Mouse (Mus musculus) liver, postnatal 0 days (tissue): ENCODE data around the gene Vps37c. TPM values are rescaled to one million over a fixed set of nuclear protein-coding genes. Genes with fewer than 3 reads are reported as not detected.

Experiments used
- ATAC-seq: fragments of 200-750 bp; cut with Nextera tagmentation; 2 replicates; pipeline ENCODE4 v1.8.0; 2017; ENCODE audit warnings: mild to moderate bottlenecking, moderate library complexity
- DNase-seq: peaks from one replicate; pipeline ENCODE4 v3.0.0-alpha.2; 2016
- H3K27ac ChIP-seq: fragments of 300-500 bp; sonication (generic); 2 replicates; pipeline ENCODE4 v1.5.1; 2014; ENCODE audit warnings: antibody characterized with exemption, moderate library complexity, mild to moderate bottlenecking, low read depth
- H3K27me3 ChIP-seq: fragments of 300-500 bp; sonication (generic); 2 replicates; pipeline ENCODE4 v1.6.1; 2014; ENCODE audit warnings: low read length, control low read depth, mixed read lengths; ENCODE audit not compliant: insufficient read depth
- H3K36me3 ChIP-seq: fragments of 300-500 bp; sonication (generic); replicated peaks from 2 replicates; pipeline ENCODE4 v1.6.1; 2014; ENCODE audit warnings: mild to moderate bottlenecking, control low read depth, low read length, moderate library complexity, mixed read lengths; ENCODE audit not compliant: insufficient read depth
- H3K4me1 ChIP-seq: fragments of 300-500 bp; sonication (generic); 2 replicates; pipeline ENCODE4 v1.6.1; 2014; ENCODE audit warnings: antibody characterized with exemption, mild to moderate bottlenecking, control low read depth; ENCODE audit not compliant: insufficient read depth
- H3K4me2 ChIP-seq: fragments of 300-500 bp; sonication (generic); 2 replicates; pipeline ENCODE4 v1.6.1; 2014; ENCODE audit warnings: low read depth, mild to moderate bottlenecking, low read length, moderate library complexity, mixed read lengths
- H3K4me3 ChIP-seq: fragments of 300-500 bp; sonication (generic); 2 replicates; pipeline ENCODE4 v1.5.1; 2014; ENCODE audit warnings: low read depth, low read length
- H3K9ac ChIP-seq: fragments of 300-500 bp; sonication (generic); replicated peaks from 2 replicates; pipeline ENCODE4 v1.6.1; 2014; ENCODE audit warnings: mild to moderate bottlenecking, moderate library complexity
- H3K9me3 ChIP-seq: fragments of 300-500 bp; sonication (generic); 2 replicates; pipeline ENCODE4 v1.6.1; 2016; ENCODE audit warnings: mild to moderate bottlenecking, control low read depth, low read length, mixed read lengths
- CTCF ChIP-seq: sonication (generic); IDR thresholded peaks from 2 replicates; pipeline ENCODE4 v1.5.1; 2016; ENCODE audit warnings: antibody characterized with exemption, low read depth
- EP300 ChIP-seq: IDR thresholded peaks from 2 replicates; pipeline ENCODE4 v1.6.1; 2016; ENCODE audit warnings: antibody characterized with exemption, low read depth, mild to moderate bottlenecking
- WGBS: fragments of 180-500 bp; shearing (Covaris S2); extraction: QIAGEN DNeasy Blood & Tissue Kit; methylation state at CpG from one replicate; pipeline ENCODE4 v1.1.7; 2014; ENCODE audit not compliant: insufficient replicate concordance; 5-methylcytosine and 5-hydroxymethylcytosine counted together
- polyA plus RNA-seq: library from polyadenylated mRNA; unstranded; fragments of >200 nt; fragmentation: Nextera tagmentation; extraction: Ambion mirVana; gene quantifications from 2 replicates; pipeline ENCODE4 v1.2.1, GENCODE M21; 2015

Vps37c gene
- polyA plus RNA-seq, 1 experiment from 2014 or later, result 9.4 TPM

- H3K27me3 ChIP-seq, result no peaks in the 10 kb centered on the region
- TF ChIP-seq EP300 (no peak), CTCF (no peak)
- no peaks in the 10 kb centered on the region for H3K4me1 ChIP-seq
- DNase-seq (no peak), ATAC-seq (no peak)
- H3K4me2 ChIP-seq, result no peak overlapping the region
- no peak overlapping the region for H3K9ac ChIP-seq
- H3K4me3 ChIP-seq, result no peak overlapping the region
- no peaks in the 10 kb centered on the region for H3K9me3 ChIP-seq
- no peak overlapping the region for H3K27ac ChIP-seq
- H3K36me3 ChIP-seq, result no peaks in the 10 kb centered on the region
- 62% methylated on average over 4 of the region's 4 CpGs for WGBS
Observed at GRCm38 (mm10) chr19:10671319-10671718, 17.2 kb upstream of the Vps37c start.

GRCm38 (mm10) chr19:10671854-10672417 is 16.6 kb upstream of the Vps37c start:
- Histone ChIP-seq H3K4me3 (no peak overlapping the region), H3K9ac (no peak overlapping the region), H3K9me3 (no peaks in the 10 kb centered on the region), H3K27me3 (no peaks in the 10 kb centered on the region), H3K27ac (no peak overlapping the region), H3K4me2 (no peak overlapping the region), H3K4me1 (no peaks in the 10 kb centered on the region), H3K36me3 (no peaks in the 10 kb centered on the region)
- no peak for ATAC-seq
- DNase-seq, result no peak
- WGBS, result 64% methylated on average over 9 of the region's 9 CpGs
- no peak for TF ChIP-seq CTCF

- no peaks in the 10 kb centered on the region for H3K27me3 ChIP-seq
- no peak overlapping the region for H3K27ac ChIP-seq
- H3K4me2 ChIP-seq, result no peak overlapping the region
- no peaks in the 10 kb centered on the region for H3K36me3 ChIP-seq
- DNase-seq (no peak), ATAC-seq (no peak)
- 59% methylated on average over 1 of the region's 1 CpGs for WGBS
- H3K4me3 ChIP-seq, result no peak overlapping the region
- TF ChIP-seq EP300, result no peak
- no peak for TF ChIP-seq CTCF
- H3K9me3 ChIP-seq, result no peaks in the 10 kb centered on the region
- H3K4me1 ChIP-seq, result no peaks in the 10 kb centered on the region
- no peak overlapping the region for H3K9ac ChIP-seq
Observed at GRCm38 (mm10) chr19:10673275-10673674, 15.3 kb upstream of the Vps37c start.

- Histone ChIP-seq H3K9me3 (no peaks in the 10 kb centered on the region), H3K27ac (no peak overlapping the region), H3K4me1 (no peaks in the 10 kb centered on the region), H3K9ac (no peak overlapping the region), H3K27me3 (no peaks in the 10 kb centered on the region), H3K4me3 (no peak overlapping the region), H3K36me3 (no peaks in the 10 kb centered on the region), H3K4me2 (no peak overlapping the region)
- ATAC-seq (no peak), DNase-seq (no peak)
- no peak for TF ChIP-seq EP300
- no peak for TF ChIP-seq CTCF
- 82% methylated on average over 16 of the region's 16 CpGs for WGBS
Observed at GRCm38 (mm10) chr19:10676656-10677055, 11.9 kb upstream of the Vps37c start.

- H3K9ac ChIP-seq, result no peak within 1 kb of the TSS
Observed at GRCm38 (mm10) chr19:10677915-10678771, 10.4 kb upstream of the Vps37c start, which contains the start of gene Pga5. TSS of gene Pga5 (minus strand) at chr19:10678071.

GRCm38 (mm10) chr19:10678772-10679067 is 9.8 kb upstream of the Vps37c start:
- WGBS, result 75% methylated on average over 1 of the region's 1 CpGs
- H3K36me3 ChIP-seq, result no peaks in the 10 kb centered on the region
- DNase-seq (no peak), ATAC-seq (no peak)
- no peak overlapping the region for H3K27ac ChIP-seq
- H3K9ac ChIP-seq, result no peak overlapping the region
- H3K4me1 ChIP-seq, result no peaks in the 10 kb centered on the region
- no peak overlapping the region for H3K4me2 ChIP-seq
- TF ChIP-seq EP300, result no peak
- TF ChIP-seq CTCF, result no peak
- H3K27me3 ChIP-seq, result no peaks in the 10 kb centered on the region
- H3K9me3 ChIP-seq, result no peaks in the 10 kb centered on the region
- no peak overlapping the region for H3K4me3 ChIP-seq

More at GRCm38 (mm10) chr19:10677915-10678771, 10.4 kb upstream of the Vps37c start, which contains the start of gene Pga5:
- WGBS, result 26% methylated on average over 6 of the region's 6 CpGs
- H3K9me3 ChIP-seq, result no peaks in the 10 kb centered on the region
- H3K27ac ChIP-seq, result no peak within 1 kb of the TSS
- H3K27me3 ChIP-seq, result no peaks in the 10 kb centered on the region
- DNase-seq (peak; percentile 85), ATAC-seq (peak; percentile 62)
- H3K4me2 ChIP-seq, result no peak within 1 kb of the TSS
- H3K36me3 ChIP-seq, result no peaks in the 10 kb centered on the region
- H3K4me3 ChIP-seq, result no peak within 1 kb of the TSS
- TF ChIP-seq CTCF (peak; percentile 95), EP300 (no peak)
- H3K4me1 ChIP-seq, result no peaks in the 10 kb centered on the region
